Comparison of ENCODE assay signal across 8 mouse cellular contexts in the genomic region with DNA sequence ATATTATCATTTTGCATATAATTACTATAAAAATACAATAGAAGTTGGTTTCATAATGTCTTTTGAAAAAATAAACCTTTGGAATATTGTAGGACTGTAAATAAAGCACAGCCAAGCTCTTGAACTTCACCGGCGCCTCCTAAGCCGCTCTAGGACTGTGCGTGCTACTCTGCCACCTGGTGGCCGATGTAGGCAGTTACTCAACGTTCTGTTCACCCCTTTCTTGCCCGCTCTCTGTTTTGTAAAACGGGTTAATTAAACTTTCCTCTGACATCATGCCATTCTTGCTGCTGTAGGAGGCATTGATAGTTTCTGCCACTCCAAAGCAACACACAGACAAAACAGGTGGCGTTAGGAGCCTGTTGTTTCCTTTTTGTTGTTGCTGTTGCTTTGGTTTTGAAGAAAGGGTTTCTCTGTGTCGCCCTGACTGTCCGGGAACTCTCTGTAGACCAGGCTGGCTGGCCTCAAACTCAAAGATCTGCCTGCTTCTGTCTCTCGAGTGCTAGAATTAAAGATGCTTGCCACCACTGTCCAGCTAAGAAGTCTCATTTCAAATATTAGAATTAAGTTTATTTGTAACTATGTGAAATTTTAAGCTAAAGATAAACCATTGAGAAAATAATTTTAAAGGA. TPM values are rescaled to one million over a fixed set of nuclear protein-coding genes. Genes with fewer than 3 reads are reported as not detected.
DNase-seq lines count a peak whose midpoint lies in the region; ATAC-seq and TF ChIP-seq lines count a peak whose summit lies in the region.

No protein-coding gene starts in this region.

- no peak overlapping the region for H3K9ac ChIP-seq in kidney, embryonic 15.5 days
- H3K9ac ChIP-seq in liver, embryonic 13.5 days: no peak overlapping the region
- no peak overlapping the region for H3K9ac ChIP-seq in stomach, embryonic 15.5 days

- H3K4me2 ChIP-seq in kidney, embryonic 15.5 days: no peak overlapping the region
- H3K4me2 ChIP-seq in liver, embryonic 13.5 days: no peak overlapping the region
- H3K4me2 ChIP-seq in stomach, embryonic 15.5 days: no peak overlapping the region

- peaks cover 15% of the 10 kb centered on the region for H3K4me1 ChIP-seq in embryonic facial prominence, embryonic 10.5 days
- H3K4me1 ChIP-seq in heart, embryonic 10.5 days: peaks cover 4% of the 10 kb centered on the region; the same call in 1 of the 2 replicates
- 0 out of 2 replicates have a peak, but pooled peaks cover 3% of the 10 kb centered on the region for H3K4me1 ChIP-seq in kidney, embryonic 15.5 days
- no peaks in the 10 kb centered on the region for H3K4me1 ChIP-seq in liver, embryonic 13.5 days (replicated peaks)
- H3K4me1 ChIP-seq in stomach, embryonic 15.5 days: no peaks in the 10 kb centered on the region

- H3K9me3 ChIP-seq in embryonic facial prominence, embryonic 10.5 days: no peaks in the 10 kb centered on the region
- H3K9me3 ChIP-seq in heart, embryonic 10.5 days: no peaks in the 10 kb centered on the region
- H3K9me3 ChIP-seq in kidney, embryonic 15.5 days (replicated peaks): no peaks in the 10 kb centered on the region
- no peaks in the 10 kb centered on the region for H3K9me3 ChIP-seq in liver, embryonic 13.5 days (replicated peaks)
- H3K9me3 ChIP-seq in stomach, embryonic 15.5 days: no peaks in the 10 kb centered on the region

- H3K79me2 ChIP-seq in C2C12 (ENCODE audit: control insufficient read depth, insufficient read depth): no peaks in the 10 kb centered on the region

- 0 out of 2 replicates have a peak overlapping the region, but pooled peaks have one; percentile 30 for H3K27ac ChIP-seq in embryonic facial prominence, embryonic 10.5 days (replicated peaks)
- no peak overlapping the region for H3K27ac ChIP-seq in heart, embryonic 10.5 days
- H3K27ac ChIP-seq in kidney, embryonic 15.5 days: no peak overlapping the region
- H3K27ac ChIP-seq in liver, embryonic 13.5 days: no peak overlapping the region
- no peak overlapping the region for H3K27ac ChIP-seq in stomach, embryonic 15.5 days

- no peaks in the 10 kb centered on the region for H3K27me3 ChIP-seq in C2C12 (ENCODE audit: control insufficient read depth, insufficient read depth, insufficient read length)
- H3K27me3 ChIP-seq in embryonic facial prominence, embryonic 10.5 days (replicated peaks; ENCODE audit: low read depth, poor library complexity, severe bottlenecking): peaks cover 36% of the 10 kb centered on the region
- H3K27me3 ChIP-seq in heart, embryonic 10.5 days (ENCODE audit: insufficient read depth, poor library complexity, severe bottlenecking): peaks cover 14% of the 10 kb centered on the region
- H3K27me3 ChIP-seq in kidney, embryonic 15.5 days: peaks cover 41% of the 10 kb centered on the region
- H3K27me3 ChIP-seq in liver, embryonic 13.5 days: peaks cover 15% of the 10 kb centered on the region
- H3K27me3 ChIP-seq in stomach, embryonic 15.5 days (replicated peaks): peaks cover 14% of the 10 kb centered on the region

- no peak overlapping the region for H3ac ChIP-seq in C2C12 (ENCODE audit: control insufficient read depth, insufficient read length, low read depth)

- peak; percentile 48 for TF ChIP-seq CTCF in C2C12 (IDR thresholded peaks at IDR 0.05; ENCODE audit: control insufficient read depth, insufficient read depth, insufficient read length)

- 14% methylated on average over 12 of the region's 12 CpGs for WGBS in embryonic facial prominence, embryonic 10.5 days
- WGBS in heart, embryonic 10.5 days: 16% methylated on average over 12 of the region's 12 CpGs
- WGBS in kidney, embryonic 15.5 days: 14% methylated on average over 12 of the region's 12 CpGs
- WGBS in liver, embryonic 13.5 days (ENCODE audit: insufficient replicate concordance): 13% methylated on average over 12 of the region's 12 CpGs
- 12% methylated on average over 12 of the region's 12 CpGs for WGBS in stomach, embryonic 15.5 days

- peak; percentile 74 for DNase-seq in adrenal gland, postnatal 25 days
- peak; percentile 85 for DNase-seq in embryonic facial prominence, embryonic 10.5 days (ENCODE audit: low spot score)
- peak; percentile 87 for DNase-seq in heart, embryonic 10.5 days (ENCODE audit: low spot score)
- DNase-seq in liver, embryonic 13.5 days: peak; percentile 21
- DNase-seq in neural tube, embryonic 10.5 days (ENCODE audit: extremely low spot score, low spot score): peak; percentile 81

- no peaks in the 10 kb centered on the region for H3K79me3 ChIP-seq in C2C12 (ENCODE audit: low read depth)

- ATAC-seq in kidney, embryonic 15.5 days (replicated peaks; ENCODE audit: low FRiP score): peak; percentile 83
- peak; percentile 59; the same call in 1 of the 2 replicates for ATAC-seq in liver, embryonic 13.5 days (ENCODE audit: low read depth)
- peak; percentile 79 for ATAC-seq in stomach, embryonic 15.5 days (ENCODE audit: insufficient read depth, low FRiP score, low read depth)

- no peaks in the 10 kb centered on the region for H3K36me3 ChIP-seq in C2C12 (ENCODE audit: control insufficient read depth, insufficient read depth)
- 0 out of 2 replicates have a peak, but pooled peaks cover under 1% of the 10 kb centered on the region for H3K36me3 ChIP-seq in embryonic facial prominence, embryonic 10.5 days (replicated peaks)
- H3K36me3 ChIP-seq in heart, embryonic 10.5 days: no peaks in the 10 kb centered on the region
- H3K36me3 ChIP-seq in kidney, embryonic 15.5 days: no peaks in the 10 kb centered on the region
- no peaks in the 10 kb centered on the region for H3K36me3 ChIP-seq in liver, embryonic 13.5 days
- H3K36me3 ChIP-seq in stomach, embryonic 15.5 days: no peaks in the 10 kb centered on the region

- no peak overlapping the region for H3K4me3 ChIP-seq in C2C12 (ENCODE audit: insufficient read depth, poor library complexity, severe bottlenecking)
- peak overlapping the region; percentile 27; the same call in 1 of the 2 replicates for H3K4me3 ChIP-seq in embryonic facial prominence, embryonic 10.5 days
- H3K4me3 ChIP-seq in heart, embryonic 10.5 days: no peak overlapping the region
- H3K4me3 ChIP-seq in kidney, embryonic 15.5 days (replicated peaks): no peak overlapping the region
- no peak overlapping the region for H3K4me3 ChIP-seq in liver, embryonic 13.5 days (replicated peaks)
- H3K4me3 ChIP-seq in stomach, embryonic 15.5 days (replicated peaks): no peak overlapping the region

TF ChIP-seq in C2C12, 6 proteins besides CTCF, POLR2A, EP300 and RAD21:
- TF ChIP-seq CEBPB (IDR thresholded peaks at IDR 0.05; ENCODE audit: low read depth) (no peak), MYOD1 (IDR thresholded peaks at IDR 0.05; ENCODE audit: control insufficient read depth, insufficient read length, low read depth) (no peak), FOSL1 (IDR thresholded peaks at IDR 0.05; ENCODE audit: insufficient read depth, low read length, poor library complexity, severe bottlenecking) (no peak), USF1 (IDR thresholded peaks at IDR 0.05; ENCODE audit: low read depth) (no peak), MYOG (IDR thresholded peaks at IDR 0.05; ENCODE audit: control insufficient read depth, extremely low read depth, insufficient read length) (no peak), MAX (IDR thresholded peaks at IDR 0.05) (no peak)

RNA-seq across cellular contexts. Expression of a gene that starts 24.1 kb away (rescaled TPM):
- polyA plus RNA-seq in C2C12 (2012; fragmentation: generic; extraction: Trizol): 20.8 TPM
- 10.9 and 18.5 TPM in 2 replicates for total RNA-seq in adrenal gland, postnatal 25 days (2021)
- polyA plus RNA-seq in embryonic facial prominence, embryonic 10.5 days (2016; fragmentation: Nextera tagmentation; extraction: Ambion mirVana): 23.9 and 24.3 TPM in 2 replicates
- 13.2 and 15.2 TPM in 2 replicates for polyA plus RNA-seq in heart, embryonic 10.5 days (2016; fragmentation: Nextera tagmentation; extraction: Ambion mirVana)
- polyA plus RNA-seq in kidney, embryonic 15.5 days (2015; fragmentation: Nextera tagmentation; extraction: Ambion mirVana): 36.2 and 39.5 TPM in 2 replicates
- 13.6 and 14.6 TPM in 2 replicates for polyA plus RNA-seq in liver, embryonic 13.5 days (2015; fragmentation: Nextera tagmentation; extraction: Ambion mirVana)
- 15.8 and 18.3 TPM in 2 replicates for polyA plus RNA-seq in stomach, embryonic 15.5 days (2015; fragmentation: Nextera tagmentation; extraction: Ambion mirVana)

RNA-seq across cellular contexts. Expression of a gene that starts 24.4 kb away (rescaled TPM):
- 7.3 TPM for polyA plus RNA-seq in C2C12 (2012; fragmentation: generic; extraction: Trizol)
- 4.8 and 6.1 TPM in 2 replicates for total RNA-seq in adrenal gland, postnatal 25 days (2021)
- polyA plus RNA-seq in embryonic facial prominence, embryonic 10.5 days (2016; fragmentation: Nextera tagmentation; extraction: Ambion mirVana): 20.9 and 23.4 TPM in 2 replicates
- polyA plus RNA-seq in heart, embryonic 10.5 days (2016; fragmentation: Nextera tagmentation; extraction: Ambion mirVana): 14.6 and 18.2 TPM in 2 replicates
- polyA plus RNA-seq in kidney, embryonic 15.5 days (2015; fragmentation: Nextera tagmentation; extraction: Ambion mirVana): 13.8 and 15.8 TPM in 2 replicates
- polyA plus RNA-seq in liver, embryonic 13.5 days (2015; fragmentation: Nextera tagmentation; extraction: Ambion mirVana): 3.8 and 4.2 TPM in 2 replicates
- polyA plus RNA-seq in stomach, embryonic 15.5 days (2015; fragmentation: Nextera tagmentation; extraction: Ambion mirVana): 11.1 and 11.5 TPM in 2 replicates

Comparison
In these comparisons a context has a peak if more than half of its experiments do, and no peak if none do; other contexts are left out.
1. DNase-seq: peak in every context shown above with its lines; median percentile 87 in heart, embryonic 10.5 days; 85 in embryonic facial prominence, embryonic 10.5 days; 81 in neural tube, embryonic 10.5 days; 74 in adrenal gland, postnatal 25 days; 21 in liver, embryonic 13.5 days.